Mouse (Mus musculus) lung, embryonic 14.5 days (tissue): ENCODE measurements around the gene Strn4. TPM values are rescaled to one million over a fixed set of nuclear protein-coding genes. Genes with fewer than 3 reads are reported as not detected.

Source experiments
- ATAC-seq: fragments of 200-750 bp; cut with Nextera tagmentation; 2 replicates; pipeline ENCODE4 v1.8.0; 2017; ENCODE audit warnings: mild to moderate bottlenecking, moderate TSS enrichment, moderate library complexity; ENCODE audit not compliant: insufficient read depth
- DNase-seq: peaks from one replicate; pipeline ENCODE4 v3.0.0-alpha.2; 2015
- H3K27ac ChIP-seq: fragments of 300-500 bp; sonication (generic); 2 replicates; pipeline ENCODE4 v1.5.1; 2014; ENCODE audit warnings: low read depth, mild to moderate bottlenecking, moderate library complexity
- H3K27me3 ChIP-seq: fragments of 300-500 bp; sonication (generic); 2 replicates; pipeline ENCODE4 v1.6.1; 2014; ENCODE audit warnings: low read length, control low read depth; ENCODE audit not compliant: insufficient read depth
- H3K36me3 ChIP-seq: fragments of 300-500 bp; sonication (generic); 2 replicates; pipeline ENCODE4 v1.6.1; 2014; ENCODE audit warnings: control low read depth; ENCODE audit not compliant: insufficient read depth
- H3K4me1 ChIP-seq: fragments of 300-500 bp; sonication (generic); 2 replicates; pipeline ENCODE4 v1.6.1; 2014; ENCODE audit warnings: antibody characterized with exemption, control low read depth; ENCODE audit not compliant: insufficient read depth
- H3K4me2 ChIP-seq: fragments of 300-500 bp; sonication (generic); 2 replicates; pipeline ENCODE4 v1.6.1; 2014; ENCODE audit warnings: mild to moderate bottlenecking
- H3K4me3 ChIP-seq: fragments of 300-500 bp; sonication (generic); 2 replicates; pipeline ENCODE4 v1.5.1; 2014; ENCODE audit warnings: low read depth, low read length
- H3K9ac ChIP-seq: fragments of 300-500 bp; sonication (generic); 2 replicates; pipeline ENCODE4 v1.6.1; 2014
- H3K9me3 ChIP-seq: fragments of 300-500 bp; sonication (generic); 2 replicates; pipeline ENCODE4 v1.6.1; 2016; ENCODE audit warnings: low read depth, low read length, control low read depth
- CTCF ChIP-seq: IDR thresholded peaks from 2 replicates; pipeline ENCODE4 v1.5.1; 2016; ENCODE audit warnings: antibody characterized with exemption, low read depth
- WGBS: fragments of 180-500 bp; shearing (Covaris S2); extraction: QIAGEN DNeasy Blood & Tissue Kit; methylation state at CpG from one replicate; pipeline ENCODE4 v1.1.7; 2014; 5-methylcytosine and 5-hydroxymethylcytosine counted together
- polyA plus RNA-seq: library from polyadenylated mRNA; unstranded; fragments of >200 nt; fragmentation: Nextera tagmentation; extraction: Ambion mirVana; gene quantifications from 2 replicates; pipeline ENCODE4 v1.2.1, GENCODE M21; 2014

The Strn4 gene
- polyA plus RNA-seq, 1 experiment from 2014 or later, result 134 TPM

DNA sequence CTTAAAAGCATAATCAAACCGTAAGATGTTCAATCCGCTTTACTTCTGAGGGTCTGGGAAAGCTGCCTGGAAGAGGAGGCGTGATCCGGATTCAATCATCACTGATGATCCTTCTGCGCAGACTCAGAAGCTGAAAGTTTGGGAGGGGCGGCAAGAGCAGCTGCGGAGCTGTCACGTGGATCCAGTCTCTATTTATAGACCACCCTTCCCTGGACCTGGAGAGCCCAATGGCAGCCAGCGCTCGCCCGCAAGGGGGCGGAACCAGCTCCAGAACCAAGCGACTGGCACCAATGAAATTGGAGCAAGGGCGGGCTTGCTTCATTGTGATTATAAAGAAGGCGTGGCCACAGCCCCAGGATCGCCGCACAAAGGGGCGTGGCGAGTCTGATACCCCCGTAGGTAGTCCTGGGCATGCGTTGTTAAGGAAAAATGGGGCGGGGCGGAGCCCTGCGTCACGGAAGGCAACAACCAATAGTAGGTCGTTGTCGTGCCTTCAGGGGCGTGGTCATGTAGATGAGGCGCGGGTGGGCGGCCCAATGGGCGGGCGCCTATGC is 59.1 kb downstream of the Strn4 start:
- DNase-seq, result peak; percentile 100
- Histone ChIP-seq H3K27me3 (no peaks in the 10 kb centered on the region), H3K9me3 (no peaks in the 10 kb centered on the region), H3K4me2 (peak overlapping the region; percentile 85), H3K4me3 (peak overlapping the region; percentile 75), H3K27ac (peak overlapping the region; percentile 84), H3K36me3 (peaks cover 21% of the 10 kb centered on the region), H3K9ac (no peak overlapping the region; the same call in 1 of the 2 replicates), H3K4me1 (peaks cover 4% of the 10 kb centered on the region; the same call in 1 of the 2 replicates)
- peak; percentile 58 for TF ChIP-seq CTCF
- peak; percentile 95 for ATAC-seq
- under 1% methylated on average over 33 of the region's 33 CpGs for WGBS

DNA sequence AGATGAGACGGTGACA is 59.4 kb downstream of the Strn4 start, which contains the start of gene Dact3:
TSS of gene Dact3 (plus strand) at position 8 of the 16 bp plus-strand sequence.
- peak within 1 kb of the TSS; percentile 85 for H3K4me2 ChIP-seq
- 0% methylated on average over 1 of the region's 1 CpGs for WGBS
- H3K27ac ChIP-seq, result peak within 1 kb of the TSS; percentile 84
- peaks cover 4% of the 10 kb centered on the region; the same call in 1 of the 2 replicates for H3K4me1 ChIP-seq
- H3K4me3 ChIP-seq, result peak within 1 kb of the TSS; percentile 75
- no peak for TF ChIP-seq CTCF
- no peaks in the 10 kb centered on the region for H3K9me3 ChIP-seq
- DNase-seq (no peak), ATAC-seq (no peak)
- peak within 1 kb of the TSS; percentile 75 for H3K9ac ChIP-seq
- H3K36me3 ChIP-seq, result peaks cover 18% of the 10 kb centered on the region
- H3K27me3 ChIP-seq, result no peaks in the 10 kb centered on the region

- peak overlapping the region; percentile 85 for H3K4me2 ChIP-seq
- peak overlapping the region; percentile 75 for H3K9ac ChIP-seq
- TF ChIP-seq CTCF, result no peak
- H3K36me3 ChIP-seq, result peaks cover 16% of the 10 kb centered on the region; the same call in 1 of the 2 replicates
- DNase-seq (no peak), ATAC-seq (no peak; the same call in 1 of the 2 replicates)
- peak overlapping the region; percentile 75 for H3K4me3 ChIP-seq
- H3K9me3 ChIP-seq, result no peaks in the 10 kb centered on the region
- 1% methylated on average over 34 of the region's 42 CpGs for WGBS
- no peaks in the 10 kb centered on the region for H3K27me3 ChIP-seq
- peak overlapping the region; percentile 80 for H3K27ac ChIP-seq
- peaks cover 5% of the 10 kb centered on the region for H3K4me1 ChIP-seq
Measured at GRCm38 (mm10) chr7:16875326-16875725, 59.6 kb downstream of the Strn4 start.

GRCm38 (mm10) chr7:16876006-16876405 is 60.3 kb downstream of the Strn4 start:
- no peak for DNase-seq
- ATAC-seq, result no peak
- TF ChIP-seq CTCF, result no peak
- 13% methylated on average over 11 of the region's 11 CpGs for WGBS
- Histone ChIP-seq H3K4me2 (peak overlapping the region; percentile 85), H3K4me3 (peak overlapping the region; percentile 75), H3K27me3 (no peaks in the 10 kb centered on the region), H3K9ac (peak overlapping the region; percentile 75), H3K36me3 (peaks cover 20% of the 10 kb centered on the region; the same call in 1 of the 2 replicates), H3K4me1 (peaks cover 8% of the 10 kb centered on the region), H3K9me3 (no peaks in the 10 kb centered on the region), H3K27ac (peak overlapping the region; percentile 80)

DNA sequence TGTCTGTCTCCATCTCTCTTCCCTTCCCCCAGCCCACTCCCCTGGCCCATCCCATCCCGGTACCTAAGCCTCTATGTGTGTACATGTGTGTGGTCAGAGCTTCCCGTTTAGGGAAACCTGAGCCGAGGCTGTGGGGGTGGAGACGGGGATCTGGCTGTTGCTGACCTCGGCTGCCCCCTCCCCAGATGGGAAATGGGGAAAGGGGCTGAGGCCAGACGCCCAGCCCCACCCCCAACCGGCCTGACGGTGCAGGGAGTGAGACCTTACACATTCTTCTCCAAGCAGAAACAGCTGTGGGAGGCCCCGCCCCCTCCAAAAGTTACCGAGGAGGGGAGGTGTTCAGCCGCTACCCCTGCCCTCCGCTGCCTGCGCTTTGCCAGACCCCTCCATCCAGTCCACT is 60.9 kb downstream of the Strn4 start:
- 2% methylated on average over 13 of the region's 13 CpGs for WGBS
- H3K27ac ChIP-seq, result peak overlapping the region; percentile 80
- H3K4me2 ChIP-seq, result peak overlapping the region; percentile 85
- H3K36me3 ChIP-seq, result peaks cover 21% of the 10 kb centered on the region; the same call in 1 of the 2 replicates
- ATAC-seq (no peak), DNase-seq (peak; percentile 64)
- H3K9ac ChIP-seq, result peak overlapping the region; percentile 75
- H3K4me1 ChIP-seq, result peaks cover 8% of the 10 kb centered on the region
- no peaks in the 10 kb centered on the region for H3K9me3 ChIP-seq
- H3K27me3 ChIP-seq, result no peaks in the 10 kb centered on the region
- no peak for TF ChIP-seq CTCF
- peak overlapping the region; percentile 75 for H3K4me3 ChIP-seq

DNA sequence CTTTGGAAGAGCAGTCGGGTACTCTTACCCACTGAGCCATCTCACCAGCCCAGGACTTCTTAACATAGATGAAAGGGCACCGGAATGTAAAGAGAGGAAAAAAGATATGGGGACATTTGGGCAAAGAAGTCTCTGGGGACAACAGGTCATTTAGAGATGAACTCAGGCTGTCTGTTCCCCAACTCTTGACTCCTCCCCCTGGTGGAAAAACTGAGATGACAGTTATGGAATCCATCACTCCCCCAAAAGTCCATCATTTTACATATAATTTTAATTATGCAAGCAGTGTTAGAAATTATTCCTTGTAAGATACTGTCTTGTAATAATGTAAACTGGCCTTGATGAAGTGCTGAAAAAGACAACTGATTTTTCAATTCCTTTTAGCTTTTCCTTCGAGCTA is 62.0 kb downstream of the Strn4 start:
- 69% methylated on average over 3 of the region's 3 CpGs for WGBS
- H3K9me3 ChIP-seq, result no peaks in the 10 kb centered on the region
- DNase-seq (peak; percentile 23), ATAC-seq (no peak)
- H3K9ac ChIP-seq, result no peak overlapping the region
- peaks cover 20% of the 10 kb centered on the region; the same call in 1 of the 2 replicates for H3K36me3 ChIP-seq
- no peak overlapping the region for H3K4me3 ChIP-seq
- peaks cover 8% of the 10 kb centered on the region for H3K4me1 ChIP-seq
- peak; percentile 21; the same call in 1 of the 2 replicates for TF ChIP-seq CTCF
- H3K27me3 ChIP-seq, result no peaks in the 10 kb centered on the region
- H3K27ac ChIP-seq, result no peak overlapping the region
- H3K4me2 ChIP-seq, result no peak overlapping the region

DNA sequence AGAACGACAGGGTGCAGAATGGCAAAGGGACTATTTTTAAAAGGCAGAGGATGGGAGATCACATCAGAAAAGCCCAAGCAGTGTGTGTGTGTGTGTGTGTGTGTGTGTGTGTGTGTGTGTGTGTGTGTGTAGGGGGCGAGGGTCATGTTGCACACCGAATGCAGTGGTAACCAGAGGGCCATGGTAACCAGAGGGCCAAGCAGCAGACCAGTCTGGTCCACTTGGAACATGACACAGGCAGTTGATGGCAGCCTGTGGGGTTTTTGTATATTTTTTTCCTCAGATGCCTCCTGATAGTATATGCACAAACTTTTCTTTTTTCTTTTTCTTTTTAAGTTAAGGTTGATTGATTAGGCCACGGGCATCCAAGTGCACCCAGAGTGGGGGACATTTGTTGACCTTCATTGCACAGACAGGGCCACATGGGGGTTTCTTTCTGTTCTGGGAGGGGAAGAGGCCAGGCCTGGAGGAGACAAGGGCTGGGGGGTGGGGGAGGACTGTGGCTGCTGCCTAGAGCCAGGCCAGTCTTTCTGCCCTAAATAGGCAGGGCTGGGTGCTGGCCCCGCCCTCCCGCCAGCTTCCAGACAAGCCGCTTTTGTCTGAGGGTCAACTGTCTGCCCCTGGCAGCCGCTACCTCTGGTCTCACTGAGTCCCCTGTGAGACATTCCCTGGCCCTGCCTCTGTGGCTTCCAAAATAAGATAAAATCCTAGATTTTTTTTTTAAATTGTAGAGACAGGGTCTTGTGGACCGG is 64.3 kb downstream of the Strn4 start:
- no peak for TF ChIP-seq CTCF
- Histone ChIP-seq H3K27me3 (0 out of 2 replicates have a peak, but pooled peaks cover 7% of the 10 kb centered on the region), H3K36me3 (peaks cover 39% of the 10 kb centered on the region), H3K4me1 (peaks cover 8% of the 10 kb centered on the region), H3K4me2 (peak overlapping the region; percentile 37), H3K4me3 (no peak overlapping the region), H3K9me3 (peaks cover 4% of the 10 kb centered on the region; the same call in 1 of the 2 replicates), H3K9ac (0 out of 2 replicates have a peak overlapping the region, but pooled peaks have one; percentile 9), H3K27ac (peak overlapping the region; percentile 85)
- 22% methylated on average over 9 of the region's 9 CpGs for WGBS
- ATAC-seq, result peak; percentile 53
- peak; percentile 86 for DNase-seq
